Mouse (Mus musculus): ENCODE measurements around the gene Car12. TPM values are rescaled to one million over a fixed set of nuclear protein-coding genes. Genes with fewer than 3 reads are reported as not detected.

The Car12 gene
- total RNA-seq (2023), result under 1 TPM; 0.24 to 0.55 TPM

GRCm38 (mm10) chr9:66713135-66714021 is at the start of gene Car12:
Car12 (plus strand) TSS chr9:66713686.

GRCm38 (mm10) chr9:66795464-66796324 is 82.2 kb downstream of the Car12 start, which contains the start of gene Aph1b:
Aph1b (minus strand) TSS chr9:66795490.

GRCm38 (mm10) chr9:66796739-66797138 is 83.3 kb downstream of the Car12 start, which contains the start of gene Gm10647:
Gm10647 (plus strand) TSS chr9:66797039.

Other genes with a start within 250 kb of the Car12 start
- 1 to 10 TPM; 4.6 to 6.0 TPM for gene Fbxl22, start 199.1 kb upstream of the Car12 start, total RNA-seq (2023)
- 10 to 100 TPM; 93.3 to 96.4 TPM for gene Usp3, start 120.5 kb upstream of the Car12 start, total RNA-seq (2023)
- gene Aph1b, start 81.8 kb downstream of the Car12 start, total RNA-seq (2023), result 1 to 10 TPM; 1.3 to 2.2 TPM
- not detected for gene Gm10647, start 83.4 kb downstream of the Car12 start, total RNA-seq (2023)
- gene Aph1c, start 121.0 kb downstream of the Car12 start, total RNA-seq (2023), result 1 to 10 TPM in 1 of 2 experiments, under 1 TPM in 1; 0.49 to 1.5 TPM
- 10 to 100 TPM; 34.0 to 36.7 TPM for gene Rab8b, start 206.0 kb downstream of the Car12 start, total RNA-seq (2023)
- 10 to 100 TPM; 56.8 to 59.9 TPM for gene Rps27l, start 232.4 kb downstream of the Car12 start, total RNA-seq (2023)

Data from B cell, adult 67 days (primary cell).